Comparison of ENCODE assay signal across 24 mouse cellular contexts in the genomic region with DNA sequence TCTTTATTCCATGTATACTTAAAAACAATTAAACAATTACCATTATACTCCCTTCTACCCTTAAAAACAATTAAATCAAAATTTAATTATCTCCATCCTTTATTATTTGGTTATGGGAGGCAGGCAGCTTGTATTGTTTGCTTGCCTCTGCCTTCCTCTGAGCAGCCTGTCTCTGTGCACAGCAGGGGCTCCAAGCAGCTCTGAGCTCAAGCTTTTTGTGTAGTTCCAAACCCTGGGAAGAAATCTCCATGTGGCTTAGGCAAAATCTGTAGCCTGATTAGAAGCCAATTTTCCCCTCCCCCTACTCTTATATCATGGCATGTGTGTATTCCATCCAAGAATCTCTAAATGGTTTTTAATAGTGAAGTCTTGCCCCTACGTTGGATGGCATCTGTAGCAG. TPM values are rescaled to one million over a fixed set of nuclear protein-coding genes. Genes with fewer than 3 reads are reported as not detected.
DNase-seq lines count a peak whose midpoint lies in the region; ATAC-seq and TF ChIP-seq lines count a peak whose summit lies in the region.
"Had no signal": no experiment of that assay in that cellular context is flagged by ENCODE, and none has a peak within 500 bp of the region (broad histone marks: within the 10 kb centered on the region; RNA-seq: fewer than 3 reads in every experiment).

No protein-coding gene starts in this region.

- no peak for TF ChIP-seq CTCF in brain, embryonic 14.5 days (IDR thresholded peaks at IDR 0.05; ENCODE audit: borderline replicate concordance, extremely low read depth, insufficient read depth, insufficient read length)

- H3K9ac ChIP-seq in heart, embryonic 11.5 days (ENCODE audit: low read depth, low read length), result no peak overlapping the region
- H3K9ac ChIP-seq: embryonic facial prominence, embryonic 15.5 days; heart, embryonic 15.5 days; hindbrain, embryonic 14.5 days had no signal

- no peak overlapping the region for H3K27ac ChIP-seq in heart, embryonic 11.5 days (ENCODE audit: low read depth, low read length)
- H3K27ac ChIP-seq: embryonic facial prominence, embryonic 15.5 days; forebrain, embryonic 10.5 days; heart, embryonic 10.5 days; heart, embryonic 15.5 days; hindbrain, embryonic 14.5 days had no signal

- no peaks in the 10 kb centered on the region for H3K36me3 ChIP-seq in heart, embryonic 11.5 days (ENCODE audit: control insufficient read depth, insufficient read depth, low read length)
- H3K36me3 ChIP-seq: embryonic facial prominence, embryonic 15.5 days; forebrain, embryonic 10.5 days; heart, embryonic 10.5 days; heart, embryonic 15.5 days had no signal

- DNase-seq in cerebellum, postnatal 25 days, result peak; percentile 11 to 46
- no peak for DNase-seq in cerebellum, adult 11-12 months
- peak; percentile 67 for DNase-seq in left cerebral cortex, postnatal 4 days
- no peak for DNase-seq in left cerebral cortex, adult 11 months (ENCODE audit: low spot score)
- peak; percentile 29 for DNase-seq in Muller cell, postnatal 12 days (ENCODE audit: inconsistent ontology term)
- DNase-seq in brain, embryonic 14.5 days (ENCODE audit: low read depth), result peak; percentile 72
- DNase-seq in layer of hippocampus, postnatal 10 days (ENCODE audit: low spot score in 2 of 2), result no peak
- DNase-seq: adrenal gland, adult 8-10 months; adrenal gland, postnatal 36 days; cerebellum, postnatal 36 days; embryo, embryonic 11 days; gastrocnemius, postnatal 10 days; heart, adult 18-20 months; heart, postnatal 14 days; kidney, adult 11 months had no signal

- H3K27me3 ChIP-seq in heart, embryonic 11.5 days (ENCODE audit: control insufficient read depth, insufficient read depth, low read length), result no peaks in the 10 kb centered on the region
- H3K27me3 ChIP-seq: embryonic facial prominence, embryonic 15.5 days; heart, embryonic 15.5 days had no signal

- no peak for TF ChIP-seq POLR2A in brain, embryonic 14.5 days (IDR thresholded peaks at IDR 0.05; ENCODE audit: borderline replicate concordance, extremely low read depth, insufficient read depth, insufficient read length, poor library complexity, severe bottlenecking)

- H3K4me1 ChIP-seq in heart, embryonic 11.5 days (ENCODE audit: control insufficient read depth, insufficient read depth, low read length), result no peaks in the 10 kb centered on the region
- H3K4me1 ChIP-seq: embryonic facial prominence, embryonic 15.5 days; heart, embryonic 10.5 days; heart, embryonic 15.5 days had no signal

- H3K4me2 ChIP-seq in heart, embryonic 11.5 days, result no peak overlapping the region
- H3K4me2 ChIP-seq: embryonic facial prominence, embryonic 15.5 days; heart, embryonic 15.5 days; hindbrain, embryonic 14.5 days had no signal

- intact Hi-C loops in left cerebral cortex, postnatal 4 days (cut with DNase I), result no loop called here

- no peak overlapping the region for H3K4me3 ChIP-seq in heart, embryonic 11.5 days (ENCODE audit: low read depth, low read length)
- H3K4me3 ChIP-seq: embryonic facial prominence, embryonic 15.5 days; erythroblast, embryonic 14.5 days; forebrain, embryonic 10.5 days; heart, embryonic 10.5 days; heart, embryonic 15.5 days had no signal

- WGBS in heart, embryonic 11.5 days (ENCODE audit: insufficient replicate concordance), result 32% methylated on average over 1 of the region's 1 CpGs

- no peak for ATAC-seq in heart, embryonic 11.5 days (replicated peaks; ENCODE audit: insufficient number of reproducible peaks, low FRiP score, low TSS enrichment)
- ATAC-seq: forebrain, embryonic 16.5 days had no signal

- H3K9me3 ChIP-seq in heart, embryonic 11.5 days (replicated peaks; ENCODE audit: control insufficient read depth, low read length), result no peaks in the 10 kb centered on the region
- H3K9me3 ChIP-seq: embryonic facial prominence, embryonic 15.5 days; forebrain, embryonic 10.5 days; heart, embryonic 10.5 days; heart, embryonic 15.5 days had no signal

RNA-seq across cellular contexts. Expression of a gene that starts 28.4 kb away (rescaled TPM):
- 100 to 1,000 TPM; 101 to 110 TPM for total RNA-seq in left cerebral cortex, postnatal 4 days (2021)
- 29.6 and 44.8 TPM in 2 replicates for polyA plus RNA-seq in brain, embryonic 14.5 days (2012; rRNA removed)
- total RNA-seq in layer of hippocampus, postnatal 10 days (2021), result 100 to 1,000 TPM; 113 to 118 TPM
- polyA plus RNA-seq in heart, embryonic 11.5 days (2014; fragmentation: Nextera tagmentation; extraction: Ambion mirVana), result 13.3 and 32.3 TPM in 2 replicates
- total RNA-seq: CH12.LX had no signal

Comparison
In these comparisons a context has a peak if more than half of its experiments do, and no peak if none do; other contexts are left out.
1. DNase-seq: peak in cerebellum, postnatal 25 days (2 of 2), left cerebral cortex, postnatal 4 days (single experiment), Muller cell, postnatal 12 days (single experiment) and brain, embryonic 14.5 days (single experiment); none in cerebellum, adult 11-12 months (single experiment), left cerebral cortex, adult 11 months (single experiment) and layer of hippocampus, postnatal 10 days (0 of 2).